Mouse (Mus musculus) hindbrain, embryonic 15.5 days (tissue): Measurements from ENCODE around the gene Nr3c2. TPM values are rescaled to one million over a fixed set of nuclear protein-coding genes. Genes with fewer than 3 reads are reported as not detected.

Experiments
- ATAC-seq: fragments of 200-750 bp; cut with Nextera tagmentation; 2 replicates; pipeline ENCODE4 v1.8.0; 2017; ENCODE audit warnings: low read depth, moderate number of reproducible peaks, moderate TSS enrichment; ENCODE audit not compliant: low FRiP score
- H3K27ac ChIP-seq: fragments of 300-500 bp; sonication (generic); replicated peaks from 2 replicates; pipeline ENCODE4 v1.5.1; 2015; ENCODE audit warnings: mild to moderate bottlenecking, inconsistent platforms
- H3K27me3 ChIP-seq: fragments of 300-500 bp; sonication (generic); 2 replicates; pipeline ENCODE4 v1.6.1; 2015; ENCODE audit warnings: control low read depth, inconsistent platforms
- H3K36me3 ChIP-seq: fragments of 300-500 bp; sonication (generic); 2 replicates; pipeline ENCODE4 v1.6.1; 2015; ENCODE audit warnings: control low read depth, inconsistent platforms
- H3K4me1 ChIP-seq: fragments of 300-500 bp; sonication (generic); replicated peaks from 2 replicates; pipeline ENCODE4 v1.6.1; 2015; ENCODE audit warnings: control low read depth, inconsistent platforms
- H3K4me2 ChIP-seq: fragments of 300-500 bp; sonication (generic); 2 replicates; pipeline ENCODE4 v1.6.1; 2015; ENCODE audit warnings: moderate library complexity, mild to moderate bottlenecking, inconsistent platforms
- H3K4me3 ChIP-seq: fragments of 300-500 bp; sonication (generic); 2 replicates; pipeline ENCODE4 v1.5.1; 2015; ENCODE audit warnings: mild to moderate bottlenecking, inconsistent platforms
- H3K9ac ChIP-seq: fragments of 300-500 bp; sonication (generic); 2 replicates; pipeline ENCODE4 v1.6.1; 2015; ENCODE audit warnings: inconsistent platforms
- H3K9me3 ChIP-seq: fragments of 300-500 bp; sonication (generic); 2 replicates; pipeline ENCODE4 v1.6.1; 2016; ENCODE audit warnings: control low read depth, inconsistent platforms
- WGBS: fragments of 180-500 bp; shearing (Covaris S2); methylation state at CpG from one replicate; pipeline ENCODE4 v1.1.7; 2015; 5-methylcytosine and 5-hydroxymethylcytosine counted together
- polyA plus RNA-seq: library from polyadenylated mRNA; unstranded; fragments of >200 nt; fragmentation: Nextera tagmentation; extraction: Ambion mirVana; gene quantifications from 2 replicates; pipeline ENCODE4 v1.2.1, GENCODE M21; 2015

The Nr3c2 gene
- polyA plus RNA-seq, 1 experiment from 2014 or later: 6.3 TPM

DNA sequence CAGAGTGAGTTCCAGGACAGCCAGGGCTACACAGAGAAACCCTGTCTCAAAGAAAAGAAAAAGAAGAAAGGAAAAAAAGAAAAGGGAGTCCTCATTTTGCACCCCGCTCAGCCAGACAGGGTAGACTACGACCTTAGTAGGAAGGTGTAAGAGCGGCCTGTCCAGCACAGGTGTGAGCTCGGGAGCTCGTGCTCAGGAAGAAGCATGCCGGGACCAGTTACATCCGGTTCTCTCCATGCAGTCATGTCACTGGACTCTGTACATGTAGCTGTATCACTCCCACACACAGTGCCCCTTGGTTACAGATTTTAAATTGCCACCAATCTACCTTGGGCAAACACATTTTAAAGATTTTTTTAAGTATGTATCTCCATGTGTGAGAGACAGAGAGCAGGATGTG is 203.6 kb downstream of the Nr3c2 start:
- no peaks in the 10 kb centered on the region for H3K4me1 ChIP-seq
- H3K4me3 ChIP-seq: no peak overlapping the region
- H3K9me3 ChIP-seq: no peaks in the 10 kb centered on the region
- H3K27me3 ChIP-seq: no peaks in the 10 kb centered on the region
- H3K27ac ChIP-seq: no peak overlapping the region
- no peak for ATAC-seq
- WGBS: 94% methylated on average over 7 of the region's 7 CpGs
- no peak overlapping the region for H3K4me2 ChIP-seq
- no peaks in the 10 kb centered on the region for H3K36me3 ChIP-seq
- H3K9ac ChIP-seq: no peak overlapping the region

DNA sequence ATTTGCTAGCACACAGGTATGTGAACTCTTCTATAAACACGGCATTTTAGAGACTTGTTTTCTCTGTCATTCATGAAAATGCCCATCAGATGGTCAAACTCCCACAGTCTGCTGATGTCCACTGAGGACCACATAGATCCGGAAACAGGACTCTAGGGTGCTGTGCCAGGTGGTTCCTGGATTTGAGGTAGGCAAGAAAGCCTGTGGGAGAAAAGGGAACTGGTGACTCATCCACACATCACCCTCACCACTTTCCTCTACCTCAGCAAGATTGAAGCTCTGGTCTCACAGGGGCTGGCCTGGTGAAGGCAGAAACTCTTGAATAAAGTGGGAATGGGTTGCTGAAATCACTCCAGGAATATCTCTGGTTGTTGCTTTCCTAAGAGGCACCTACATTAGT is 213.5 kb downstream of the Nr3c2 start:
- Histone ChIP-seq H3K4me2 (no peak overlapping the region), H3K4me3 (no peak overlapping the region), H3K4me1 (no peaks in the 10 kb centered on the region), H3K9ac (no peak overlapping the region), H3K36me3 (no peaks in the 10 kb centered on the region), H3K9me3 (no peaks in the 10 kb centered on the region), H3K27me3 (no peaks in the 10 kb centered on the region), H3K27ac (no peak overlapping the region)
- no peak for ATAC-seq
- 92% methylated on average over 2 of the region's 2 CpGs for WGBS

DNA sequence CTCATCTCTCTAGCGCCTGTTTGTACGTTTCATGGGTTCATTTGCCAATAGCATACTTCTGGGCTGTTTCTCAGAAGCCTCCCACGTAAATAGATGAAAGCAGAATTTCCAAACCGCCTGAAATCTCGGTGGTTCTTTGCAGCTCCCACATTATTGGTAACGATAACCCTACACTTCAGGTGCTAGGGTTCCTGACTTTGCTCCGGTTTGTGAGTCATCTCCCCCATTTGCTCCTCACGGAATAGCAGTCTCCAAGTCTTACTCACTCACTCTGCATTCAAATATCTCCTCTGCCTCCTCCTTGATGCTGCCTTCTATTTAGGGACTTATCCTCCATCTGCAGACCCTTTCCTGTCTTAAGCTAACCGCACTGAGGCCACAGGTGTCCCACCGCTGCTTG is 215.5 kb downstream of the Nr3c2 start:
- Histone ChIP-seq H3K4me3 (no peak overlapping the region), H3K36me3 (no peaks in the 10 kb centered on the region), H3K27me3 (no peaks in the 10 kb centered on the region), H3K27ac (no peak overlapping the region), H3K9ac (no peak overlapping the region), H3K4me2 (no peak overlapping the region), H3K9me3 (no peaks in the 10 kb centered on the region), H3K4me1 (no peaks in the 10 kb centered on the region)
- no peak for ATAC-seq
- 90% methylated on average over 10 of the region's 10 CpGs for WGBS

DNA sequence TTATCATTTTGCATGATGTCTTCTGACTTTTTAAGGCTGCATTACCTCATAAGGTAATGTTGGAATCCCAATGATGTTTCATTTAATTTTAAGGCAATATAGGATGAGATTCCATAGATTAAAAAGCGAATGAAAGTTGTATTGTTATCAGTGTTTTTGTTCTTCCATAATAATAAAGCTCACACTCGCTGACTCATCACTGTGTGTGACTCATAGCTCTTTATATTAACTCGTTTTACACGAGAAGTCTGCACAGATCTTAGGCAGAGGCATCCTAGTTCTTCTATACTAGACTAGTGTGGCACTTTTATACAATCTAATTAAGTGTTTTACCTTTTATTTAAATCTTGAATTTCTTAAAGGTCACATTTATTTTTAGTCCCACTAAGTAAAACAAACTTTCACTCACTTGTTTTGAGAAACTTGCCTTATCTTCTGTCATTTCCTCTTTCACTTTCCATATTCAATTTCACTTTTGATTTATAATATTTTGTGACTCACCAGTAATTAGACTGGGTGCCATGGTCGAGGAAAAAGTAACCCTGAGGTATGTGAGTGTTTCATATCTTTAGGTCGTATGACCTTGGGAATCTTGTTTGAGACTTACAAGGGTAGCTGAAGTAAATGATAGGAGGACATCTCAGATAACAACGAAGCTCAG is 217.3 kb downstream of the Nr3c2 start:
- no peak for ATAC-seq
- Histone ChIP-seq H3K27ac (no peak overlapping the region), H3K36me3 (no peaks in the 10 kb centered on the region), H3K9ac (no peak overlapping the region), H3K27me3 (no peaks in the 10 kb centered on the region), H3K4me1 (peaks cover 6% of the 10 kb centered on the region; the same call in 1 of the 2 replicates), H3K9me3 (no peaks in the 10 kb centered on the region), H3K4me2 (no peak overlapping the region), H3K4me3 (no peak overlapping the region)
- 84% methylated on average over 7 of the region's 7 CpGs for WGBS

DNA sequence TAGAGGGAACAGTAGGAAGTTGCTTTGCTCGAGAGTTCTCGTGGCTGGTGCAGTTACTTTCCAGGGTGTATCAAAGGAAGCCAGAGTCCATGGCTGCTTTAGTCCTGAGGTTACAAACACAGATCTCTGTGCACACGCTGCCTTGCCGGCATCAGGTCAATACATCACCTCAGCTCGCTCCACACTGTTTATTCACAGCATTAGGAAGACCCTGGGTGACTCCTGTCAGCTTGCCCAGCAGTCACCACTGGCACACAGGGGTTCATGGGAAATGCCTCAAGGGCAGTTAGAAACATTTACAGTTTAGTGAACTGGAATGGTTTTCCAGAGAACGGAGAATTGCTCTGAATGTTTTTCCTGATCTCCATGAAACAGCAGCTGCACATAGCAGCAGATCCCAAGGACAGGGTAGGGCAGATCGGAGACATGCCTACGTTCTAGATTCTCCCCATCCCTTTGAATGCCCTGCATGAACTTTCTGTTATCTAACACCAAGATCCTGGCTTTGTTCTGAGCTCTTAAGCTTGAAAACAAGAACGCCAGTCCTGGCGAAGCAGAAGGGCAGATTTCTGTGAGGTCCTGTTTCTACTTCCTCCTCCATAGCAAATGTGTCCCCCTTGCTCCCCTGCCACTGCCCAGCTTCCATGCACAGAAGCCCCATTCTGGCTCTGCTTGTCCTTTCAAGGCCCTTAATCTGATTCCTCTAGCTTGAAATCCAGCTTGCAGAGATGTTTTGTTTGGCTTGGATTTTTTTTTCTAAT is 221.7 kb downstream of the Nr3c2 start:
- WGBS: 63% methylated on average over 10 of the region's 10 CpGs
- peaks cover 6% of the 10 kb centered on the region; the same call in 1 of the 2 replicates for H3K4me1 ChIP-seq
- H3K27ac ChIP-seq: no peak overlapping the region
- no peaks in the 10 kb centered on the region for H3K9me3 ChIP-seq
- no peak overlapping the region for H3K4me2 ChIP-seq
- no peaks in the 10 kb centered on the region for H3K36me3 ChIP-seq
- H3K27me3 ChIP-seq: no peaks in the 10 kb centered on the region
- no peak overlapping the region for H3K9ac ChIP-seq
- no peak for ATAC-seq
- no peak overlapping the region for H3K4me3 ChIP-seq

DNA sequence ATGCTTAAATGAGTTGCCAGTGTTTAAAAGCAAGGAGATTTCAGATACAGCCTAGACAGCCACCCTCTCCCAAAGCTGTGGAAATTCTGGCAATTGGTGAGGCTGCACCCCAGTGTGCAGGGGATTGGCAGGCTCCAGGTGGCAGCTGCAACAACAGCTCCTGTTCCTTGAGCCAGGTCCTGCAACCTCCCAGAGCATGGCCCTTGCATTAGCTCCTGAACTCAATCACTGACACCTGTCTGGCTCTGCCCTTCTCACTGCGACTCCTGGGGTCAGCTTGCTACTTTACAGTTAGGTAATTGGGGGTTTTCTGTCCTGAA is 222.3 kb downstream of the Nr3c2 start:
- no peak for ATAC-seq
- H3K27ac ChIP-seq: no peak overlapping the region
- H3K9ac ChIP-seq: no peak overlapping the region
- no peaks in the 10 kb centered on the region for H3K9me3 ChIP-seq
- peaks cover 6% of the 10 kb centered on the region; the same call in 1 of the 2 replicates for H3K4me1 ChIP-seq
- H3K27me3 ChIP-seq: no peaks in the 10 kb centered on the region
- H3K4me2 ChIP-seq: no peak overlapping the region
- 64% methylated on average over 1 of the region's 1 CpGs for WGBS
- H3K36me3 ChIP-seq: no peaks in the 10 kb centered on the region
- no peak overlapping the region for H3K4me3 ChIP-seq

DNA sequence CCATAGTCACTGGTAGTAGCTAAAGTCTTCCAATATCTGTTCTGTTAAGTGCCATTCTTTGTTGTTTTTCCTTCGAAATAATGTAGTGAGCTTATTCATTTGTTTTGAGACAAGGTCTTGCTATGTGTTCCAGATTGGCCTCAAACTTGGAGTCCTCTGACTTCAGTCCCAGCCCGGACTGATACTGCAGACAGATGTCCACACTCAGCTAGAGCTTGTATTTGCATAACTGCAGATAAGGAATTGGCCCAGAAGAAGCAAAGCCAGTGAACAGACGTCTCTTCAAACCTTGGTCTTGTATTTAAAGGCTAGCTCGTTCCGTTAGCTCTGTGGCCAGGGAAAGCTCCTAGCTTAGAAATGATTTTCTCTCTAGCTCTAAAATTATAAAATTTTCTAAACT is 223.1 kb downstream of the Nr3c2 start:
- no peak overlapping the region for H3K4me2 ChIP-seq
- no peak for ATAC-seq

DNA sequence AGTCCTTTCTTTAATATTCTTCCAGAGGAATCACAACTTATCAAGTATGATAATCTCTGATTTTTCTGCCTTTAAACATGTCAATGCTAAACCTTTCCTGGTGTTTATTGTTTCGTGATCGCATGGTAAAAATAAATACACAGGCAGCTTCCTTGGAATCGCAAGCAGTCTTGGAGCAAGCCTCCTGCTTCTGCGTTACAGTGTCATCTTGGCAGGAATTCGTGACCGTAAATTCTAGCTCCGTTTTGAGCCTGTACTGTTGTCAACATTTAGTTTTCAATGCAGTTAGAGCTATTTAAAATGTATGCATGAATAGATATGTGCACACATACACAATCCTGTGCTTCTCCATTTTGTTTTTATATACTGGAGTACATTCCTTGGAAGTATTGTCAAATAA is 226.5 kb downstream of the Nr3c2 start:
- Histone ChIP-seq H3K4me1 (peaks cover 5% of the 10 kb centered on the region; the same call in 1 of the 2 replicates), H3K27me3 (no peaks in the 10 kb centered on the region), H3K4me3 (no peak overlapping the region), H3K27ac (no peak overlapping the region), H3K9me3 (no peaks in the 10 kb centered on the region), H3K4me2 (no peak overlapping the region), H3K9ac (no peak overlapping the region), H3K36me3 (no peaks in the 10 kb centered on the region)
- no peak for ATAC-seq
- WGBS: 95% methylated on average over 7 of the region's 7 CpGs

More for the DNA sequence above, 223.1 kb downstream of the Nr3c2 start:
- no peaks in the 10 kb centered on the region for H3K27me3 ChIP-seq
- H3K36me3 ChIP-seq: no peaks in the 10 kb centered on the region
- 91% methylated on average over 5 of the region's 5 CpGs for WGBS
- H3K27ac ChIP-seq: no peak overlapping the region
- H3K9ac ChIP-seq: no peak overlapping the region
- no peak overlapping the region for H3K4me3 ChIP-seq
- H3K4me1 ChIP-seq: peaks cover 6% of the 10 kb centered on the region; the same call in 1 of the 2 replicates
- no peaks in the 10 kb centered on the region for H3K9me3 ChIP-seq

DNA sequence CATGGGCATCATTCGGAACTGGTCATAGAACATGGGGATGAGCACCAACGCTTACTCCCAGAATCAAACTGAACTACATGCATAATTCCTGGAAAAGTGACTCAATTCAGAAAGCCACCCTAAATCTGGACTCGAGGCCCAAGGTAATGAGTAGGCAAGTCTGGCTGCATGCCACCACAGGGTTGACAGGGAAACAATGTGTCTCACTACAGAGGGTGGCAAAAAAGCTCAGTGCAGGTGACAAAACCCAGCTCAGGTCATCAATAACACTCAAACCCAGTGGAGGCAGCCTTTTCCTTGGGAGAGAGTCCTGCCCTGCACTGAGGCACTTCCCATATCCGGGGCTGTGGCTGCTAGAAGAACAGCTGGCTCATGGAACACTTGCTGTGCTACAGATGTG is 228.8 kb downstream of the Nr3c2 start:
- Histone ChIP-seq H3K4me2 (no peak overlapping the region), H3K27ac (no peak overlapping the region), H3K27me3 (no peaks in the 10 kb centered on the region), H3K9ac (no peak overlapping the region), H3K9me3 (no peaks in the 10 kb centered on the region), H3K36me3 (no peaks in the 10 kb centered on the region), H3K4me1 (no peaks in the 10 kb centered on the region), H3K4me3 (no peak overlapping the region)
- WGBS: 88% methylated on average over 4 of the region's 4 CpGs
- no peak for ATAC-seq

DNA sequence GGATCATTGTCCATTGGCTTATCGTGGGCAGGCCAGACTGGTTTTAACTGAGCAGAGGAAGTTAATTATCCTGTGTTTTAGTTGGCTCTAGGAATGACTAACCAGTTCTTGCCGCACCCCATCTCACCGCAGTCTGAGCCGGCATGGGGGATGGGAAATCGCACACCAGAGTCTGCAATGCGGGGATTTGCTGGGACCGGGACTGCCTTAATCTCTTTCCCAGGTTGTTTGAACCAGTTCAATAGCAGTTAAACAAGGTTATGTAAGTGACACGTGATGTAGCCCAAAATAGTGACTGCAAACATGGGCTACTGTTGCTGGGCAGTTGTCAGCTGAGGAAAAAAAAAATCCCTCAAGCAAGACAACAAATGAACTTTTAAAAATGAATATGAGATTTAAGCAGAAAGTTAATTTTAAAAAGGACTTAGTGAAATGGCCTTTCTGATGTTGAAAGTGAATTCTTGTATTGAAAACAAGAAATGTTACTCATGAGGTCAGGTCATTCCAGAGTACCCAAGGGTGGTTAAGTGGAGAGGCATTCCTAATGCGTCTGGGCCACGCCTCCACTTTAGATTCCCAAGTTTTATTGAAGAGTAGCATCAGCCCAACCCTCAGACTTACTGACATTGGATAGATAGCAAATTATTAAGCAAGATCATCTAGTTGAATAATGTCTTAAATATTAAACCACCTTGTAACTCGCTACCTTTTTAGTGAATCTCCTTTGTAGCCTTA is 233.8 kb downstream of the Nr3c2 start:
- H3K4me1 ChIP-seq: no peaks in the 10 kb centered on the region
- WGBS: 47% methylated on average over 11 of the region's 11 CpGs
- no peak overlapping the region for H3K4me2 ChIP-seq
- ATAC-seq: no peak
- H3K27ac ChIP-seq: no peak overlapping the region
- H3K4me3 ChIP-seq: no peak overlapping the region
- no peaks in the 10 kb centered on the region for H3K27me3 ChIP-seq
- no peak overlapping the region for H3K9ac ChIP-seq
- H3K36me3 ChIP-seq: no peaks in the 10 kb centered on the region
- H3K9me3 ChIP-seq: no peaks in the 10 kb centered on the region

DNA sequence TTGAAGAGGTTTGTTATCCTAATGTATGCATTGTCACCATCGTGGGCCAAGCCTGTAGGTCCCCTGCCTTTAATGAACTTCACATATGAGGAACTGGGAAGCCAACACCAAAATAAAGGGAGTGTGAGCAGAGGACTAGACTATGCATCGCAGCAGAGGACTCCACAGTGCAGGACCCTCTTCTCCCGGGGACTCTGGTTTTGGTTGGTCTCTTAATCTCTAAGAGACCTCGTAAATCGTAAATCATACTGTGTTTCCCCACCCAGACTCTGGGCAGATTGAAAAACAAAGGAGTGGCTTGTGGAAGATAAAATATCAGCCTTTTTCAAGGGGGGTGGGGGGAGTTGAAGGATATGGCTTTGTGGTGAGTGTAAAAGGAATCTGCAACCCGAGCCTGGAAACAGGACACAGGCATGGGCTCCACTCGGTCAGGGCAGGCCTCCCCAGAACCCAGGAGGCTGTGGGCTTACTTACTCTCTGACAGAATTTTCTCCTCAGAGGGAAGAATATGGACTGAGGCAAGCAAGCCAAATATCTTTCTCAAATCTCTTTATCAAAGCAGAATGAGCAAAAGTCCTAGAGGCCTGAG is 234.6 kb downstream of the Nr3c2 start:
- Histone ChIP-seq H3K27ac (no peak overlapping the region), H3K4me3 (no peak overlapping the region), H3K4me2 (no peak overlapping the region), H3K9me3 (no peaks in the 10 kb centered on the region), H3K27me3 (no peaks in the 10 kb centered on the region), H3K9ac (no peak overlapping the region), H3K4me1 (no peaks in the 10 kb centered on the region), H3K36me3 (no peaks in the 10 kb centered on the region)
- ATAC-seq: no peak
- WGBS: 71% methylated on average over 7 of the region's 7 CpGs

DNA sequence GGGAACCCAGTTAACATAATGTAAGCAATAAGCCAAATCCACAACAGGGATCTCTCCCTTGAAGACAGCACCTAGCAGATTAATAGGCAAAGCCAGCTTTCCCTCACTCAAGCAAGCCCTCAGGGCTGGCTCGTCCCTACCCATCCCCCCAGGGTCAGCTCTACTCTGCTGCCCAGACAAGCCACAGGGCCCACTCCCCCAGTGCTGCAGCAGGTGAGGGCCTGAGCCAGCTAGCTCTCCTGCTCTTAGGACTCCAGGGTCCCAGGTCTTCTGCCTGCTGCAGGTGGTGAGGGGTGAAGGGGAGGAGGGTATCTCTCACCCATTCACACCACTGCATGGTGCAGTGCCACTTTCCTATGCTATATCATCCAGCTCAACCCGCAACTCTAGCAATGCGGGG is 246.0 kb downstream of the Nr3c2 start:
- 85% methylated on average over 3 of the region's 3 CpGs for WGBS
- H3K4me2 ChIP-seq: no peak overlapping the region
- H3K4me1 ChIP-seq: no peaks in the 10 kb centered on the region
- H3K9me3 ChIP-seq: no peaks in the 10 kb centered on the region
- H3K36me3 ChIP-seq: no peaks in the 10 kb centered on the region
- H3K4me3 ChIP-seq: no peak overlapping the region
- no peak overlapping the region for H3K27ac ChIP-seq
- no peaks in the 10 kb centered on the region for H3K27me3 ChIP-seq
- no peak for ATAC-seq
- no peak overlapping the region for H3K9ac ChIP-seq
